Mouse (Mus musculus) brain, embryonic 14.5 days (tissue): ENCODE results near the gene Sv2c.

Experiments used
- CTCF ChIP-seq: fragments of 200-500 bp; IDR thresholded peaks from 2 replicates; pipeline ENCODE4 v1.5.1; 2012; ENCODE audit warnings: inconsistent platforms, mild to moderate bottlenecking, moderate library complexity, borderline replicate concordance; ENCODE audit not compliant: insufficient read depth, insufficient read length; ENCODE audit errors: extremely low read depth
- POLR2A ChIP-seq: fragments of 200-500 bp; IDR thresholded peaks from 2 replicates; pipeline ENCODE4 v1.6.1; 2012; ENCODE audit warnings: mild to moderate bottlenecking, inconsistent platforms, borderline replicate concordance; ENCODE audit not compliant: poor library complexity, insufficient read depth, insufficient read length, severe bottlenecking; ENCODE audit errors: extremely low read depth

DNA sequence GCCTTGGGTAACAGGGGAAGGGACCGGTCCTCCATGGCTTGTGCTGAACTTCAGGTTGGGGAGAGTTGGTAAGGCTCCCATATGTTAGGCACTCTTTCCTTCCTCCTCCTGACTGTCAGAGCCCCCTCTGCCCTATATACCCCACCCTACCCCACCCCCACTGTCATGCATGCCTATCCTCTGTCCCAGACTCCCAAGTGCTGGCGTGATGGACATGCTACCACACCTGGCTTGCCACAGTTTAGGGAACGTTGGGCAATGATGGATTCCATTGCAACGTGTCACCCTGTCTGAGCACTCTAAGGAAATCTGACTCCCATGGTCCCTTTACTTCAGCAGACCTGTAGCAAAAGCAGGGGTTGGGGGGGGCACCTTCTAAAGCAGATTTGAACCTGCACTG is 183.6 kb downstream of the Sv2c start:
- TF ChIP-seq CTCF (no peak), POLR2A (no peak)
